Mouse (Mus musculus): ENCODE results near the gene Hpdl.
"Not testable (repeated sequence)": the region's sequence is repeated elsewhere in the genome, so short reads cannot be mapped to it uniquely, and the experiment has no call there.

Gene Hpdl

DNA sequence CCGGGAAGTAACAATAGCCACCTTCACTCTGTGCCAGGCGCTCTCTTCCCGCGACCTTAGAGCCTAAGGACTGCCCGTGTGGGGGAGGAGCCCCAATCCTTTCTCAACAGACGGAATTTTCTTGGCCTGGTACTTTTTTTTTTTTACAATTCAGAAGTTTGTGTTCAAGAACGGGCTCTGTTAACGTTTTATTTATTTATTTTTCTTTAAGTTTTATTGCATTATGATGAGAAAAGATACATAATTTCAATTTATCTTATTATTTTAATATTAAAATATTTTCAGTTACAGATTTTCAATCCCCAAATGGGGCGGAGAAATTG is at the start of gene Hpdl:
Gene Hpdl (minus strand): TSS at position 14 of the 323 bp plus-strand sequence.
- no peak for DNase-seq (ENCODE audit: low read depth)

- DNase-seq (ENCODE audit: low read depth) = no peak
Measured at GRCm38 (mm10) chr4:116869898-116870297, 48.4 kb upstream of the Hpdl start.

DNA sequence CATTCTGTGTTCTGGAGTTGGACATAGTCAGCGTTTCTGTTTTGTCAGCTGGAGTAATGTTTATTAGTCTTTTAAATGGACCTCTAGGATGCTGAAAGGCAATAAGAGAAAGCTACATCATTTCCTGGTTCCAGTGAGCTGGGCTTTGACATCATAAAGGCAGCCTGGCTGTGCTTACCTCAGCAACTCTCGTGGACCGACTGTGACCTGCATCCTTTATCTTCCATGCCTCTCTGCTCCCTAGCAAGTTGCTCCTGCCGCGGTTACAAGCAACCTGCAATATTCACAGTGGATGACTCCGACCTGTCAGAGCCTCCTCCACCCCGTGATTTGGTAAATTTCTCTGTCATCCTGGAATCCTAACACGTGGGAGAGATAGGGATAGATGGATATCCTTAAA is 40.5 kb upstream of the Hpdl start:
- no peak for DNase-seq (ENCODE audit: low read depth)

- no peak for DNase-seq (ENCODE audit: low read depth)
Measured at GRCm38 (mm10) chr4:116859711-116860110, 38.2 kb upstream of the Hpdl start.

GRCm38 (mm10) chr4:116857203-116857602 is 35.7 kb upstream of the Hpdl start:
- no peak for DNase-seq (ENCODE audit: low read depth)

DNA sequence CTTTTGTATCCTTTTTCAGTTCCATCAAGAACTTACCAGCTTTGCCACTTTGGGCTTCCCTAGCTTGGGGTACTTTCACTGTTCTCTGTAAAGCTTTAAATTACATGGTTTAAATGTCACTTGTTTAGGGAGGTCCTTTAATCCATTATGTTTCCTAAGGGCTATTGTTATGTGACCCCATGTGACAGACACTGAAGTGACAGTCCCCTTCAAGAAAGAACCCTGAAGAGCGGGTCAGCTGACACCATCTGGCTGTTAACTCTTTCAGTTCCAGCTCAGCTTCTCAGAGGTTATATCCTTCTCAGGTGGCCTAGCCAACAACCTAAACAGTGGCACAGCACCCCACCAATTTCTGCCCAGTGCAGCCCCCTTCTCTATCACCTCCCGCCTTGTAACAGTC is 32.8 kb upstream of the Hpdl start:
- no peak for DNase-seq (ENCODE audit: low read depth)

DNA sequence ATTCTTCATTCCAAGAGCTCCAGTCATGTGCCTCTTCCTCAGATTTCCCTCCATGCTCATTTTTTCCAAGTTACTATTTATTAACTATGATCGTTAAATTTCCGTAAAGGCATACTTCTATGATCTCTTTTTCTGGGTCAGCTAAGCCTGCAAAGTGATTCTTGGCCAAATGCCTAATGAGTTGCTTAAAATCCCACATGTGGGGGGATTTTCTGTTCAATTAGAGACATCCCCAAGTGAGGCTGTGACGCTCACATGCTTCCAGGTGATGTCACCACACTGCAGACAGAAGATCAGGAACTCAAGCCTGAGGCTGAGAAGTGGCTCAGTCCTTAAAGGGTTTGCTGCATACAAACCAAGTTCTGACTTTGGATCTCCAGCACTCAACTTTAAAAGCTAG is 28.4 kb upstream of the Hpdl start:
- DNase-seq (ENCODE audit: low read depth) = no peak

GRCm38 (mm10) chr4:116844324-116844723 is 22.8 kb upstream of the Hpdl start:
- DNase-seq (ENCODE audit: low read depth) = no peak

GRCm38 (mm10) chr4:116840841-116841240 is 19.3 kb upstream of the Hpdl start:
- no peak for DNase-seq (ENCODE audit: low read depth)

GRCm38 (mm10) chr4:116840096-116840495 is 18.6 kb upstream of the Hpdl start:
- DNase-seq (ENCODE audit: low read depth) = not testable (repeated sequence)

GRCm38 (mm10) chr4:116838999-116839398 is 17.5 kb upstream of the Hpdl start:
- DNase-seq (ENCODE audit: low read depth) = no peak

DNA sequence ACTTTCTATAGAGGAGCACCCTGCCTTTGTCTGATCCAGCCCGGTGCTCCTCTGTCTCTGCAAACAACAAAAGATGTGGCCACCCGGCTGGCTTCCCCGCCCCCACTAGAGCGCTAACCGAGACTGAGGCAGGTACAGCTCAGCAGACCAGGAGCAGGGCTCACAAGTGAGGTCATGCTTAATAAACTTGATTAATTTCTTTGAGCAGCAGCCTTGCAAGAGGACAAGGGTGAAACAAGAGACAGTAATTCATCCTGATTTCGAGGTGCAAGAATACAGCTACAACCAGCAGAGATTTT is 8.5 kb upstream of the Hpdl start:
- no peak for DNase-seq (ENCODE audit: low read depth)

GRCm38 (mm10) chr4:116829364-116830069 is 8.0 kb upstream of the Hpdl start:
- no peak for DNase-seq (ENCODE audit: low read depth)

- DNase-seq (ENCODE audit: low read depth) = no peak
Measured at GRCm38 (mm10) chr4:116827819-116828218, 6.3 kb upstream of the Hpdl start.

DNA sequence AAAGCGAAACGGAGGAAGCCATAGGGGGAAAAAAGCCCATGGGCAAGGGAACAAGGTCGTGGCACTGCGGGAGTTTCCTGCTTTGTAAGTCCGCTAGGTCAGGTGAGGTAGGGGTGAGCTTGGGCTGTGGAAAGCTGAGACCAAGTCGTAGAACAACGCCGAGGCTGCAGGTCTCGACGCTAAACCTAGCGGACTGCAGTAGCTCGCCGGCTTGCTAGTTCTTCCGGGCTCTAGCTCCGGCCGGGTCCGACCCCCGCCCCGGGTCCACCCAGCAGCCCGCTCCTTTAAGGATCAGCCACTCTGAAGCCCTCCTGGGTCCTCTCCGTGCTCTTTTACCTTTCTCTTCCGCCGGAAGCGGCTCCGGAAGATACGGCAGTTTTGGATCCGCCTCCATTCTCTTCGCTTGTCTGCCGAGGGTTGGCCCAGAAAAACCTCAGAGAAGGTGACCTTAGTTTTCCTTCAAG is 3.1 kb upstream of the Hpdl start:
- no peak for DNase-seq (ENCODE audit: low read depth)

GRCm38 (mm10) chr4:116820902-116821693 is 409 bp downstream of the Hpdl start:
- DNase-seq (ENCODE audit: low read depth) = no peak

DNA sequence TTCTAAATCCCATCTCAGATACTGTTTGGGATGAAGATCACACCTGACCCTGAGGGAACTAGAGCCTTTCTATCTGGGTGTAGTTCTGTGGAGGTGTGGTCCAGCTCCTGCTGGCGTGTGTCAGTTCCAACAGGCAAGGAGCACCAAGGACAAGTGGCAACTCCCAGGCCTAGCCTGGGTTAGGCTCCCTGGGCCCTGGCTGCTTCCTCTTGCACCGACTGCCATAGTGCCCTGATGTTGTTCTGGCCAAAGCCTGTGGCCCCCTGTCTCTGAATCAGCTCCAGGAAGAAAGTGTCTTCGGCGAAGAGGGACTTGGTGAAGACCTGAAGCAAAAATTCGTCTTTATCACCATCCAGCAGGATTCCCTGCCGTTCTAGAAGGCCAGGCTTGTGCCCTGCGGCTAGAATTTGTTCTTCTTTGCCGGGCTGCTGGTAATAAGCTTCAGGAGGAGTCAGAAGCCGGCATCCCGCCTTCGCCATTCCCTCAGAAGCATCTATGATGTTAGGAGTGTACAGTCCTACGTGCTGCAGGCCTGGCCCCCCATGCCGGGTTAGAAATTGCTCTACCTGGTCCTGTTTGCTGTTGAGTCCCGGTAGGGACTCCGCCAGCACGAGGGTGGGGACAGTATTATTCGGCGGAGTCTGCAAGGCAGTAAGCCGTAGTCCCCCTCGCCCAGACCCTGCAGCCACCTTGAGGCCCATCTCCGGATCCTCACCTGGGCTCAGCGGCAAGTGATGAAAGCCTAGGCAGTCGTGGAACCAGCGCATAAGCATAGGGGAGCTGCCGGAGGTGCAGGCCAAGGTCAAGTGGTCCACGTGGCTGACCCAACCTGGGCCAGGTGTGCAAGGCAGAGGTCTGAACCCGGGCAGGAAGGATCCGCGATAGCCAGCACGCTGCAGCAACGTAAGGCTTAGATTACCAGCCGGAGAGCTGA is 1.3 kb downstream of the Hpdl start:
- no peak for DNase-seq (ENCODE audit: low read depth)

DNA sequence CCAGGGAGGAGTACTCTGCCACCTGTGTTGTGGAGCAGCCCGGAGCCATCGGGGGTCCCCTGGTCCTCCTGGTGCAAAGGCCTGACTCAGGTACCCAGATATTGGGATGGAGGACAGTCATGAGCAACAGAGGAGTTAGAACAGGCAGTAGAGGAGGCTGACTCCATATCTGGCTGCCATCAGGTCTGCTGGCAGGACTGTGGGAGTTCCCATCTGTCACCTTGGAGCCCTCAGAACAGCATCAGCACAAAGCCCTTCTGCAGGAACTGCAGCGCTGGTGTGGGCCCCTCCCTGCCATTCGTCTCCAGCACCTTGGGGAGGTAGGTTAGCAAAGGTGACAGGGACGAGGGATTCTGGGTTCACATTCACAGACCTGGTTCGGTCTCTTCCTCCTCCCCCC is 4.0 kb downstream of the Hpdl start:
- DNase-seq (ENCODE audit: low read depth) = no peak

- DNase-seq (ENCODE audit: low read depth) = no peak
Measured at GRCm38 (mm10) chr4:116815276-116815675, 6.2 kb downstream of the Hpdl start.

DNA sequence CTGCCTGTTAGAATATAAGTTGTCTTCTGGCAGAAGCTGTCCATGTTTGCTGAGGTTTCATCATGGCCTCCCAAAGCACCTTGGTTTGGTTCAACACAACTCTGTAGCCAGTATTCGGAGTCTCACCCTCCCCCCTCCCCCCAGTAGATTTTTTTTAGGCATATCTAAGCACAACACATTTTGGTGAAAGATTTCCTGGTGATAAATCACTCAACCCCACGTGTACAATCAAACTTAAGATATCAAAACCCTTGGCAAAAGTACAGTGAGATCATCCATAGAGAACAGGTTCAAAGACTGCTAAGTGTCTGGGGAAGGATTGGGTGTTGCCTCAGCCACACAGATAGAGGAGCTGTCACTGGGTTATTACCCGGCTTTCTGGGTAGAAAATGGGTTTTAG is 10.5 kb downstream of the Hpdl start:
- DNase-seq (ENCODE audit: low read depth) = no peak

GRCm38 (mm10) chr4:116807197-116808129 is 14.0 kb downstream of the Hpdl start, which contains the start of the genes Toe1 and Mutyh:
Gene Toe1 (minus strand): TSS chr4:116807640.
Gene Mutyh (plus strand): TSS chr4:116807723.
- DNase-seq (ENCODE audit: low read depth) = peak; percentile 89
